Mouse (Mus musculus) liver (tissue): Measurements from ENCODE around the gene Klkb1.

Source experiments
- DNase-seq: peaks from one replicate; pipeline ENCODE4 v3.0.0-alpha.2; 2020; ENCODE audit warnings: mixed read lengths

Gene Klkb1

GRCm38 (mm10) chr8:45267611-45268391, 26.9 kb downstream of the Klkb1 start:
- DNase-seq: no peak

- no peak for DNase-seq
Observed at GRCm38 (mm10) chr8:45266993-45267392, 27.7 kb downstream of the Klkb1 start.

- DNase-seq: no peak
Observed at GRCm38 (mm10) chr8:45264918-45265317, 29.7 kb downstream of the Klkb1 start.

- DNase-seq: no peak
Observed at GRCm38 (mm10) chr8:45262851-45263250, 31.8 kb downstream of the Klkb1 start.

- no peak for DNase-seq
Observed at GRCm38 (mm10) chr8:45261920-45262319, 32.7 kb downstream of the Klkb1 start, which contains the start of gene F11. F11 (minus strand) TSS chr8:45262031.

GRCm38 (mm10) chr8:45258421-45258820, 36.2 kb downstream of the Klkb1 start:
- no peak for DNase-seq

GRCm38 (mm10) chr8:45255040-45255439, 39.6 kb downstream of the Klkb1 start:
- no peak for DNase-seq

- DNase-seq: no peak
Observed at GRCm38 (mm10) chr8:45254194-45254842, 40.3 kb downstream of the Klkb1 start.

GRCm38 (mm10) chr8:45253586-45253985, 41.1 kb downstream of the Klkb1 start:
- DNase-seq: no peak

GRCm38 (mm10) chr8:45253111-45253510, 41.5 kb downstream of the Klkb1 start:
- DNase-seq: no peak

GRCm38 (mm10) chr8:45246307-45246706, 48.4 kb downstream of the Klkb1 start:
- no peak for DNase-seq

- no peak for DNase-seq
Observed at GRCm38 (mm10) chr8:45239363-45239762, 55.3 kb downstream of the Klkb1 start.

GRCm38 (mm10) chr8:45238282-45238681, 56.4 kb downstream of the Klkb1 start:
- no peak for DNase-seq

- DNase-seq: peak; percentile 25
Observed at GRCm38 (mm10) chr8:45236164-45236912, 58.3 kb downstream of the Klkb1 start.

- no peak for DNase-seq
Observed at GRCm38 (mm10) chr8:45235228-45235627, 59.4 kb downstream of the Klkb1 start.

- DNase-seq: no peak
Observed at GRCm38 (mm10) chr8:45233256-45233655, 61.4 kb downstream of the Klkb1 start.
